Mouse (Mus musculus) thymus, postnatal 10 days (tissue): ENCODE measurements at regions not wholly inside any gene's neighbourhood (a gene's known extent, or its start where the extent isn't known, plus 50 kb on each side); places are given as distances from the start of the nearest gene placed in this dataset.

Experiments
- DNase-seq, 2 experiments: peaks; one replicate each; pipeline ENCODE4 v3.0.0; 2021; ENCODE audit warnings: low spot score in 2 of 2

DNA sequence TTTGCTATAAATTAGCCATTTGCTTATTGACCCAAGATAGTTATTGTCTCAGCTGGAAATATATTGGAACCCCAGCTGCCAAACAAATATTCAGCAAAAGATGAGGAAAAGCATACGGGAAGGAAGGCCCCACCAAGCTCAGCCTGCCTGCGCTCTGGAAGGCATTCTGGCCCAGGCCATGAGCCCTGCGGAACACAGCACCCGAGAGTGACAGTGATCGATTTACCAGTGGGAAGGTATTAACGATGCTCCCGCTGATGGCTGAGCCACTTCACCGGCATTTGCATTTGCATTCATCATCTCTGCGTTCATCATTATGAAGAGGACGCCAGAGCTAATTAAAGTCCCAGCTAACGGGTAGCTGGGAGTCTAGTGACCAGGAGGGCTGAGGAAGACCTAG is 174.8 kb downstream of the Irx2 start:
- DNase-seq, result no peak

DNA sequence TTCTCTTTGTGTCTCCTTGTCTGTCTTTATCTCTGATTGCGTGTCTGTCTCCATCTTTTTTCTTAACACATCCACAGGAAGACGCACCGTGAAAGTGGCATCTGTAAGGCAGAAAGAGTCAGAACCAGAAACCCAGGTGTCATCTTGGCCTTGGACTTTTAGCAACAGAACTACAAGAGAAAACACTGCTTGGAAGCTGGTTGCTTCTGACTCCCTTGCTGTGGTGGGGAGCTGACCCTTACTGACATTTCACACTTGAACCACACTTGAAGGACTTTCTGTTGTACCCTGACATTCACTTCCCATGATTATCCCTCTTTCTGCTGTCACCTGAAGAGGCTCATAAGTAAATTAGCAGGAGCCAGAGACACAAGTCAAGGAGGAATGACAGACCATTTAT is 180.6 kb downstream of the Irx2 start:
- DNase-seq, result no peak

DNA sequence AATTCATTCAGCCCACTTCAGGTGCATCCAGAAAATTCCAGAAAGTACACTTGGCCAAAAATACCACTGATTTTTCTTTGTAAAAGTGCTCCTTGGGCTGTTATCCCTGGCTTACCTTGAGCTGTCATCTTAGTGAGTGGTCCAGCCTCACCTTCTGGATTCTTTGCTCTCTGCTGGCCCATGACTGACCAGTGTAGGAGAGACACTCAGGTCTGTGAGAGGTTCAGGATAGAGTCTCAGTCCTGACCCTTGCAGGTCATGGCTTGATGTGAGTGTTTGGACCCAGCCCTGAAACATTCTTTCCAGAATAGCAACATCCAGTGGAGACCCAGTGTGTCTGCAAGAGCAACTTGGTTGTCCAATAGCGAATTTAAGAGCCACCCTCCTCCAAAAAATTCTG is 182.0 kb downstream of the Irx2 start:
- no peak for DNase-seq

DNA sequence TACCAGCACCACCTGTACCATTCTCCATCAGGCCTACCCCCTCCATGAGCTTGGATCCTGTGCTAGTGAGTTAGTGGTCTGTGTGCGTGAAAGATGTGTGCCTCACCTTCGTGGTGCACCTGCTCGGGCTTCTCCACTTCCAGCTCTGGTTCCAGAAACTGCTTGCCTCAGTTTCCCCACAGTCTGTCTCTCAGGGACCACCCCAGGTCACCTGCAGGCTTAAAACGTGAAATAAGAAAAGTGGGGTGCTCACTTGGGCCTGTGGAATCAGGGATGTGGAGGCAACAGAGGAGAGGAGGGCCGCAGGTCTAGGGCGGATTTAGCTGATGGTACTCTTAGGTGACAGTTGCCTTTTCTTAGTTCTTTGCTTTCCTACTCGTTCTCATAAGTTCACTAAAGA is 186.0 kb downstream of the Irx2 start:
- no peak for DNase-seq

DNA sequence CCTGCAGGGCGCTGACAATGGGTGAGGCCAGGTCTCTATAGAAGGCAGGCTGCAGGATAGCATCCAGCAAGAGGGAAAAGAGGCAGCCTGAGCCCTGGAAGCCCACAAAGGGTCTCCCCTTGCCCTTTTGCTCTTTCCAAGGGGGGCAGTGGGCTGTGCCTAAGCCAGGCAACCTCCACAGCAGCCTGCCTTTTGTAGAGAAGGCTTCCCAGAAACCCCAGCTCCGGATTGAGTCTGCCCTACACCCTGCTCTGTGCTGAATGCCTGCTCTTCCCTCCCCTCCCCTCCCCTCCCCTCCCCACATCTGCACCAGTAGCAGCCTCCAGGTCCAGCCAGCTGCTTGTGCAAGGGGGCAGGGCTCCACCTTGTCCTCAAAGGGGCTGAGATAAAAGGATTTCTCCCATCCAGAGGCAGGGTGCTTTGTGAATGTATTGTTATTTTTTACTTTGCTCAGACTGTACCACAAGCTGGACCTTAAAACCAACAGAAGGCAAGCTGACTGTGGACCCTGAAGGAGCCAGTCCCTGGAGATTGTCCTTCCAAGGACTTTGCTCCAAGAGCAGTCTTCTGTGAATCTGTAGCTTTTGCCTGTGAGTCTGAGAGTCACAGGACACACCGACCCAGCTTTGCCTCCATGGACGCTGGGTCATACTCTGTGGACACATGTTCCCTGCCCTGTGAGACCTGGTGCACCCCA is 186.8 kb downstream of the Irx2 start:
- DNase-seq, result no peak

DNA sequence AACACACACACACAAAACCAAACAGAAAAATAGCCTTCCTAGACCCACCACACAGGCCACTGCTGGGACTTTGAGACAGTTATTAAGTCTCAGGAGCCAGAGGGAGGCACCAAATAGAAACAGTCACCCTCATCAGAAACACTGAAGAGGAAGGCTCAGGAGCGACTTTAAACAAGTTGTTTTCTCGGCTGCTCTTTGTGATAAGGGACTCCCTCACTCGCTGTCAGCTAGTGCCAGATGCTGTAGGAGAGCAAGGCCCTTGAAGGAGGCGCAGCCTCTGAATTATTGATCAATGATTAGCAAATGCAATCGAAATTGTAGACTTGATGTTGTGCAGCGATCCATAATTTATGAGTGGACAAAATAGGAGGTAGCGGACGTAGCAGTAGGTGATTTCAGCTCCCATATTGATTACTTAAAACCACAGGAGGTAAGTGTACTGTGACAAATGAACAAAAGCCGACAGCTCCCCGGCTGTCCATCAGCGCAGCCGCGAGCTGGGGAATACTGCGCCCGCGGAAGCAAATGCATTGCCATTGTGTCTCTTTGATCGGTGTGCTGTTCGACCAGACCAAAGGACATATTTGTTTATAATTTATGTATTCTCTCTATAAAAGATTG is 187.4 kb downstream of the Irx2 start:
- no peak for DNase-seq

DNA sequence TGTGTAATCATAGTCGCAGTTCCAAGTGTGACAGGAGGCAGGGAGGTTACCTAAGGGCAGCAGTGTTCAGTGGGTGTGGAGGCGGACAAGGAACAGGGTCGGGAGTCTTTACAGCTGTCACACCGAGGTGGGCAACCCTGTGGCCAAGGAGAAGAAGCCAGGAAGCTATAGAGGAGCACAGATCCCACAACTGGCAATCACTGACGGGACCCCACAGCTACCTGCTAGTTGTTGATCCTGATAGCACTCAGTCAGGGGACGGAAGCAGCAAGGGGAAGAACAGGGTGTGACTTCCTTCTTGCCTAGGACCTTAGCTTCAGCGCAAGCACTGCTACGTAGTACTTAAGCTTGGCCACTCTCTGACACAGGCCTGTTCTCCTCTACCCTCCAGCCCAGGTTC is 188.2 kb downstream of the Irx2 start:
- no peak for DNase-seq

DNA sequence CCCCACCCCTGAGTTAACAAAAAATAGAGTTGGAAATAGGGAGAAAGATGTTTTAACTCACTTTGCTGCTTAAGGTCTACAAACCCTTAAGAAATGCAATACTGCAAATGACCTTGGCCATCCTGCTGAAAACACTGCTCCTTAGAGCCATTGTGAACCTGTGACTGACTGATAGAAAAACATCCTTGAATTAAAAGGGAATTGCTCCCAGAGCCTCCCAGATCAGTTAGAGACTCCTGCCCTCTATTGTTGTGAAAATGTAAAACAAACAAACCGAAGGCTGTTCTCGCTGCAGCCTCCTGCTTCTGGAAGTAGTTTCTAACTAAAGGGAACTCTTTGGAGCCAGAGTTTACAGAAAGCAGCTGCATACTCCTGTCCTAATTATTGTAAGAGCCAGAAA is 188.9 kb downstream of the Irx2 start:
- DNase-seq, result no peak

DNA sequence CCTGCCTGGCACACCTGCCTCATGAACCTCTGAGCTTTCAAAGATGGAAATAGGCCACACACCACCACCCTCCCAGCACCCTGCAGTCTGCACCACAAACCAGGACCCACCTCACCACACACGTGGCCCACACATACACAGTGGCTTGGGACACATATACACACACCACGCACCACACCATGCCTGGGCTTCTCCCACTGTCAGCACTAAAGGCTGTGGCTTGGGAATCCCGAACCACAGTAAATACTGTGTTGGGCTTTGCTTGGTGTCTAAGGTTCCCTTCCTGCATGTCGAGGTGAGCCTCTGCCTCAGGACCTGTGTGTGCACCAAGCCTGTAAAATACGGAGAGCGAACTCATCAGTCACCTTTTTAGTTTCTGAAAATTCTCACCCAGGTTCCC is 189.3 kb downstream of the Irx2 start:
- DNase-seq, result no peak

DNA sequence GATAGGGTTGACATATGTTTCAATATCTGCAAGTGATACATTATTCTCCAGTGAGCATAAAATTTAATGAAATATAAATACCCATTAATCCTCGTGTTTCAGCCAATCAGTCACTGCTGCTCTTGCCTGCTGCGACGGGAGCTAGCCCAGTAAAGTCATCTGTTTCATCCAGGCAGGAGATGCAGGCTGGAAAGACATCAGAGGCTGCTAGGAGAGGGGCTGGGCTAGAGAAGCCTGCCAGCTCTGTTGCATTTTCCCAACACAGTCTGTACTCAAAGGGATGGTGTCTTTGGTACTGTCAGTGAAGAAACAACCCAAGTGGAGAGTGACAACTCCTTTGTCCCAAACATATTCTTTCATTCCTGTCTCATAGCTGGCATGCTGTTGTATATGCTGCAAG is 198.0 kb downstream of the Irx2 start:
- DNase-seq, result no peak

DNA sequence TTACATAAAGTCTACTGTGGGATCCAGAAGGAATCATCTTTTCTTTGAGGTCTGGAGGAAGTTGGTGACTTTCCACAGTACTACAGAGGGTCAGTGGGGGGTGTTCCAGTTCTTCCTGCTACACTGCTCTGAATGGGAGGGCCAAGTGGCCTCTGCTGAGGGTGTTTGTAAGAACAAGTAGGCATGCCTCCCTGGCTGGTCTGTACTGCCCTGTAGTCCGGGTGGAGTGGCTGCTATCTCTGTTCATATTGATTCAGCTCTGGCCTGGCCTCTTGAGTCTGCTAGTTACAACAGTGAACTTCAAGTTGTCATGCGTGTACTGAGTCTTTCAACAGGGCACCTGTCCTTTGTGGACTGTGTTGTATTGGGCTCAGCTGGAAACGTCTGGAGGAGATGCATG is 200.7 kb downstream of the Irx2 start:
- no peak for DNase-seq

DNA sequence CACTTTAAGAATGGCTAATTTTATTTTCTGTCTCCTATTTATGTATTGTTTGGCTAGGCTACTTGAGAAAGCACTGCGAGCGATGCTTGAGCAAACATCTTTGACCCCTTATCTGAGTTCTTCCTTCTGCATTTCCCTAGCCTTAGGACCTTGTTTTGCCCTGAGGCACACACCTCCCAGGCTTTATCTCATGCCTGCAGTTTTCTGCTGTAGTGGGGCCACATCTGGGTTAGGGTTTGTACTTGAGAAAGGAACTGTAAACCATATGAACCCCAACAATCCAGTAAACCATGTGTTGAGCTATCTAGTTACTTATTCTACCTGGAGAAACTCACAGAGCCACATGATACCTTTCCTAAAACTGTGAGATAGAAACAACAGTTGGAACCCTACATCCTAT is 204.7 kb downstream of the Irx2 start:
- no peak for DNase-seq

DNA sequence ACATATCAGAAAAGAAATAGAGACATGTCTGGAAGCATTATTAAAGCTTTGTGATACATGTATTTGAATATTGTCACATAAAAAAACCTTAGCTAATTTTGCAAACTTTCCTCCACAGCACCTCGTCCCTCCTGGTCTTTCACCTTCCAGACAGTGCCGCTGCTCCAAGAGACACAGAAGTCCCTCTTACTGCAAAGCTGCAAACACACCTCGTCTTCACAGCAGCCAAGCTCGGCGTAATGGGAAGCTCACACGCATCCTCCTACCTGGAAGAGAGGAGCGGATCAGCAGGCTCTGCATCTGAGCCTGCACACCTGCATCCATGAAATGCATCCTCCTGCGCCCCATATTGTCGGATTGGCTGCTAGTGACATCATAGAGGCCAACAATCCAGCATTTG is 208.4 kb downstream of the Irx2 start:
- DNase-seq, result no peak

DNA sequence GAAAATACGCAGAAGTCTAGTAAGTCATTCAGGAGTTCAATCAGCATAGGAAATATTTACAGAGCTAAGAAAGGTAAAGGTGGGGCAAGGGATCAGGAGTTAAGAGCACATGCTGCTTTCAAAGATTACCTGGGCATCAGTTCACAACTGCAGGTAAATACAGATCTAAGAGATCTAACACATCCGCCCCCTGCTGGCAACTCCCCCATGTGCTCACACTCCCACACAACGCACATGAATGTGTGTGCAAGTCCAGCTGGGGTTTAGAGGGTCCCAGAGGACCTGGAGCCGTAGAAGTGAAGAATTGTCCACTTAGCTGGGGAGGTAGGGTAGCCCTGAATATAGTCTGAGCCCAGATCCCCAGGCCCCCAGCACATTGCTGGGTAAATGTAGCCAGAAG is 219.5 kb downstream of the Irx2 start:
- no peak for DNase-seq

DNA sequence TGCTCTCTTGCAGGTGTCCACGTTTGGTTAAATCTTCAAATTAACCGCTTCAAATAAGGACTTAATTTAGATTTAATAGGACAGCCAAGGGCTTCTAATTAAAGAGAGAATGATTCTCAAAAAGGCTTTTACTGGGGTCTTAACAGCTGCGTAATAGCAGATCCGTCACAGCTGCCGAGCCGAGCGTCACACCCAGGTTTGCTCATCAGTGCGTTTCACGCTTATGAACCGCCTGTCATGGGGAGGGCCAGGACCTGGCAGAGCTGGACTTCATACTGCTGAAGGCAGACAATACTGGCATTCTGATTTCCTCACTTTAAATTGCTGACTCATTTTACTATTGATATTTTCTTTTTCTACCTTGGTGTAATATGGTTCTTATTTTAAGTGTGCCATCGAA is 221.2 kb downstream of the Irx2 start:
- DNase-seq, result no peak

DNA sequence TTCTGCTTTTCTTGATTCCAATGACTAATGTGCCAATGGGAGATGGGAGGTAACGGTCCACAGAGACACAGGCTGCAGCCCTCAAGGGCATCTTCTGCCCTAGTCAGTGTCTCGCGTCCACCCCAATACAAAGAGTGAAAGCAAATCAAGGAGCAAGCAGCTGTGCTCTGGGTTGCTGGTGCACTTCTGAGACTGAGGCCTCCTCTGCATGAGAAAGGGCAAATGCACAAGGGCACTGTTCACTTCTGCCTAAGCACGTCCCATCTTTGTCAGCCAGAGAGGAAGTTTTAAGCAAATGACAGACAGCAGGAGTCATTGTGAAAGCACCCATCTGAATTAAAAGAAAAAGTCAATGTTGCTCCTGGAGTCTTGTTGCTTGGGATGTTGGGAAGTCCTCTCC is 224.3 kb downstream of the Irx2 start:
- DNase-seq, result no peak

DNA sequence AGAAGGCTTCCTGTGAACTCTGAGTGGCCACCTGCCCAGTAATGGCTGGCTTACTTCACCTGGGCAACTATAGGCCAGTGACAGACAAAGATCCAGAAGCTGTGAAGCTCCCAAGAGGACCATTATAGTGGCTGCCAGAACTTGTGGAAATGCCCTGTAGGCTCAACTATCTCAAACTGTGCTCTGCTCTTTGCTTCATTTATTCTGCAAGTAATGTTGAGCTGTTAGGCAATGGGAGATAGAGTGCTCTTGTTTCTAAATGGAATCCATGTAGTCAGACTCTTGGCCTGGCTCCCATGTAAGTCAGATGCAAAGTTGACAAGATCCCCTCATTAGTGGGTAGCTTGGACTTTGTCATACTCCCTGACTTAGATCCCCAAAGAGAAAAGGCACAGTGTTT is 247.3 kb downstream of the Irx2 start:
- no peak for DNase-seq

DNA sequence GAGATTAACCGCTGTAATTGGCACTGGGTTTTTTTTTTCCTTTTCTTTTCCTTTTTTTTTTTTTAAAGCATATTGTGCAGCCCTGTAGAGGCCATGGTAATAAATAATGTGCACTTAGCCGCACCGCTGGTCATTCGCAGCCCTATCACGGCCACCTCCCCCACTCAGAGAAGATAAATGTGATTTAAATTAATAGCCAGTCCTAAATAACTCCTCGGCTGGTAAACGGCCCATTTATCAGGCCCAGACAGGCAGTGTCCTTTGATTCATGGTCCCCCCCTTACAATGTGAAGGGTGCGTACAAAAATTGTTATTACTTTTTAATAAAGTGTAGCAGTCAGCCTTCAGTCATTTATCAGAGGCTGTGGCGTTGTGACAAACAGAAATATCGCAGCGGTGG is 266.4 kb downstream of the Irx2 start:
- DNase-seq, result no peak

DNA sequence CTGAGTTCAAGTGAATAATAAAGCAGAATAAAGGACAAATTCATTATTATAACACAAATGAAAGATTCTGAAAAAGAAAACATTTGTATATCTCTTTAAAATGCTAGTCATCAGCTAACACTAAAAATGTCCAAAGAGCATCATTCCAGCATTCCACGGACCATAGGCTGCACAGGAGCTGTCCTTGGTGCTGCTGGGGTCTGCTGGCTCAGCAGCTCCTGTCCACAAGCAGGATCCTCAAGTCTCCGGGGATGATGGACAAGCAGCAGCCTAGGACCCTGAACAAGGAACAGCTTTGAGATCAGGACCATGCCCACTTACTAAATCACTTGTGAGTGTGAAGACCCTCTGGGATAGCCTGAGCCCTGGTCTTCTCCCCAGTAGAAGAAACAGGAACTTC is 274.0 kb downstream of the Irx2 start:
- DNase-seq, result no peak

DNA sequence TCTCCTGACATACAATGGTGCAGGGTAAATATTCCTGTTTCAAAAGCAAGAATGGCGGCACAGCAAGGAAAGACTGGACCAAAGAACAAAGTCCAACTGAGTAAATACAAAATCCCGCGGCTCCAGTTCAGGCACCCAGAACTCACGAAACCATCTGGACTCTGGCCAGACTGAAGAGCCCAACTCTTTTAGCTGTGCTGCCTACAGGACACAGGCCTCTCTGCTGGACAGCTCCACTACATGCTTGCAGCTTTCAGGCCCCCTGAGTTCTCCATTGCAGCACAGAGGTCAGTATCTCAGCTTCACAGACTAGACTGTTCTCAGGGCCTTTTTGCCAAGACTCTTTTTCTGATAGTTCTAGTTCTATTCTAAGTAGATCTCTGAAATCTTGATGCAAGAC is 290.3 kb downstream of the Irx2 start:
- DNase-seq, result no peak

DNA sequence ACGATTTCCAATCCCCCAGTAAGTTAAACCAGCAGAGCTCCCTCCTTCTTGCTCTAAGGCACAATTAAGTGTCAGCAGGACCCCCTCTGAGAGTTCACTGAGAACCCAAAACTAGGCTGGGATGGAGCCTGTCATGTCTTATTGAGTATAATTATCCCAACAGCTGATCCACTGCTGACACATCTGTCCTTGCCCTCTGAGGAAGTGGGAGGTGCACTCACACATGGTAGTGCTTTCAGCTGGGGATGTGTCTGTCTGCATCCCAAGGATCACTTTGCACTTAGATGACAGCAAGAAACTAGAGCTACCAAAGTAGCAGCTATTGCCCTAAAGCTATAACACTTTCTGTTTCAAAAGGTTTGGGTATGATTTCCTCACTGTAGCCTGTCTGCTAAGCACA is 291.7 kb downstream of the Irx2 start:
- no peak for DNase-seq

DNA sequence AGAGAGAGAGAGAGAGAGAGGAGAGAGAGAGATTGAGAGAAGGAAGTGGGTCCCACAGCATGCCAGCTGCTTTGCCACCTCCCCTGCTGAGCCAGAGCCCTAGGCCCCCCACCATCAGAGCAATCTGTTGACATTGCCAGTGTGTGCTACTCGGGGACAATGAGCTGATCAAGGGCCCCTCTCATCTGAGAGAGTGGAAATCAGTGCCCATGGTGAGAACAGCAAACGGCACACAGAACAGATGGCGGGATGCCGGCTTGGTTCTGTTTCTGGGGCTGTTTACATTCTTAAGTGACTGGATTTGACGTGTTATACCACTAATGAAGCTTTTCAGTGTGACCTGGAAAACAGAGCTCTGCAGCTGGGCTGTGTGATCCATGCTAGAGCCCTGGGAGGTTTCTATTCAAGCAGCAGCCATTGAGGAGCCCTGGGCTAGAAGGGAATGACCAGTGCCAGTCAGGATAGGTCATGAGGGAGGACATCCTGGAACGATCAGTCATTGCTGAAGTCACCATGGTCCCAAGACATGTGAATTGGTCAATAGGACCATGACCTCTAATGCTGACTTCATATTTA is 296.0 kb downstream of the Irx2 start:
- DNase-seq, result no peak

DNA sequence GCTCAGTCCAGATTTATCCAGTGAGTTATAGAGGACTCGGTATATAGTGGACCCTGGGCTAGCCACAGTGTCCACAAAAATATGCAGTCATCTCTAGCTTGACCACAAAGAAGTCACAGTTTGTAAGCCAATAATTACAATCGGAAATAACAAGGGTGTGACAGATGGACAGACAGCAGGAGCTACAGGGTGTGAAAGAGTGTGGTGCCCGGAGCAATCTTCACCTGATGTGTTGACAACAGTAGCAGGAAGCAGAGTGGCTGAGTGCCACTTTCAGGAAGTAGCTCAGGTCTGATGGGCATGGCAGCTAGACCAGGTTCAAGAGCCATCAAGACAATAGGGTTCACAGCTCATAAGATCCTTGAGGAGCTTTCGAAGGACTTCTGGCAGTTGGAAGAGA is 308.6 kb downstream of the Irx2 start:
- no peak for DNase-seq
